Mouse (Mus musculus) testis, adult 2 months (tissue): ENCODE results near the gene Sgpp2. TPM values are rescaled to one million over a fixed set of nuclear protein-coding genes. Genes with fewer than 3 reads are reported as not detected.

Experiments used
- H3K27ac ChIP-seq: fragments of 200-500 bp; 2 replicates; pipeline ENCODE4 v1.5.1; 2012; ENCODE audit warnings: low read depth, low read length; ENCODE audit not compliant: control insufficient read depth, insufficient read depth
- H3K27me3 ChIP-seq: fragments of 200-500 bp; 2 replicates; pipeline ENCODE4 v1.6.1; 2012; ENCODE audit warnings: mild to moderate bottlenecking, low read length, moderate library complexity; ENCODE audit not compliant: control insufficient read depth, insufficient read depth
- H3K36me3 ChIP-seq: fragments of 200-500 bp; 2 replicates; pipeline ENCODE4 v1.6.1; 2012; ENCODE audit warnings: mild to moderate bottlenecking, low read length; ENCODE audit not compliant: control insufficient read depth, insufficient read depth
- H3K4me1 ChIP-seq: fragments of 200-500 bp; 2 replicates; pipeline ENCODE4 v1.6.1; 2012; ENCODE audit warnings: low read length; ENCODE audit not compliant: control insufficient read depth, insufficient read depth
- H3K4me3 ChIP-seq: fragments of 200-500 bp; 2 replicates; pipeline ENCODE4 v1.5.1; 2012; ENCODE audit warnings: low read depth, mild to moderate bottlenecking, low read length, moderate library complexity, mixed read lengths; ENCODE audit not compliant: control insufficient read depth
- CTCF ChIP-seq: fragments of 200-500 bp; IDR thresholded peaks from 2 replicates; pipeline ENCODE4 v1.5.1; 2012; ENCODE audit warnings: low read depth, mild to moderate bottlenecking, inconsistent platforms, low read length, moderate library complexity; ENCODE audit not compliant: control insufficient read depth, insufficient read depth, insufficient replicate concordance
- POLR2A ChIP-seq: fragments of 200-500 bp; IDR thresholded peaks from 2 replicates; pipeline ENCODE4 v1.6.1; 2012; ENCODE audit warnings: low read depth, mild to moderate bottlenecking, inconsistent platforms, low read length, moderate library complexity; ENCODE audit not compliant: control insufficient read depth
- polyA plus RNA-seq: library from polyadenylated mRNA; depleted of rRNA; stranded (reverse); fragments of >200 nt; gene quantifications from 2 replicates; pipeline ENCODE4 v1.2.3, GENCODE M21; 2012

Gene Sgpp2
- polyA plus RNA-seq, 1 experiment, result 8.7 TPM

GRCm38 (mm10) chr1:78339941-78340340 is 29.8 kb downstream of the Sgpp2 start:
- Histone ChIP-seq H3K36me3 (no peaks in the 10 kb centered on the region), H3K4me3 (no peak overlapping the region), H3K27me3 (no peaks in the 10 kb centered on the region), H3K4me1 (no peaks in the 10 kb centered on the region), H3K27ac (no peak overlapping the region)
- no peak for TF ChIP-seq POLR2A
- no peak for TF ChIP-seq CTCF

- TF ChIP-seq POLR2A (no peak), CTCF (no peak)
- H3K4me1 ChIP-seq, result no peaks in the 10 kb centered on the region
- no peaks in the 10 kb centered on the region for H3K36me3 ChIP-seq
- no peak overlapping the region for H3K27ac ChIP-seq
- no peaks in the 10 kb centered on the region for H3K27me3 ChIP-seq
- no peak overlapping the region for H3K4me3 ChIP-seq
These were observed 30.4 kb downstream of the Sgpp2 start for GRCm38 (mm10) chr1:78340584-78340983.

- Histone ChIP-seq H3K27me3 (no peaks in the 10 kb centered on the region), H3K36me3 (no peaks in the 10 kb centered on the region), H3K4me1 (no peaks in the 10 kb centered on the region), H3K27ac (no peak overlapping the region), H3K4me3 (no peak overlapping the region)
- TF ChIP-seq CTCF (no peak), POLR2A (no peak)
These were observed 37.2 kb downstream of the Sgpp2 start for GRCm38 (mm10) chr1:78347317-78347806.

- no peaks in the 10 kb centered on the region for H3K36me3 ChIP-seq
- H3K4me1 ChIP-seq, result no peaks in the 10 kb centered on the region; the same call in 1 of the 2 replicates
- no peak overlapping the region for H3K4me3 ChIP-seq
- no peaks in the 10 kb centered on the region for H3K27me3 ChIP-seq
- TF ChIP-seq CTCF (no peak), POLR2A (no peak)
- no peak overlapping the region for H3K27ac ChIP-seq
These were observed 39.1 kb downstream of the Sgpp2 start for GRCm38 (mm10) chr1:78349219-78349618.

GRCm38 (mm10) chr1:78353254-78353653 is 43.1 kb downstream of the Sgpp2 start:
- Histone ChIP-seq H3K36me3 (no peaks in the 10 kb centered on the region), H3K27me3 (no peaks in the 10 kb centered on the region), H3K4me3 (no peak overlapping the region), H3K4me1 (no peaks in the 10 kb centered on the region; the same call in 1 of the 2 replicates), H3K27ac (no peak overlapping the region)
- TF ChIP-seq POLR2A (no peak), CTCF (no peak)

GRCm38 (mm10) chr1:78355123-78355522 is 45.0 kb downstream of the Sgpp2 start:
- Histone ChIP-seq H3K4me1 (no peaks in the 10 kb centered on the region; the same call in 1 of the 2 replicates), H3K36me3 (no peaks in the 10 kb centered on the region), H3K27ac (peak overlapping the region; percentile 68), H3K27me3 (no peaks in the 10 kb centered on the region), H3K4me3 (no peak overlapping the region)
- TF ChIP-seq POLR2A (no peak), CTCF (no peak)

GRCm38 (mm10) chr1:78357415-78357814 is 47.3 kb downstream of the Sgpp2 start:
- TF ChIP-seq POLR2A (no peak), CTCF (no peak)
- Histone ChIP-seq H3K27me3 (no peaks in the 10 kb centered on the region), H3K4me1 (no peaks in the 10 kb centered on the region; the same call in 1 of the 2 replicates), H3K27ac (no peak overlapping the region), H3K36me3 (no peaks in the 10 kb centered on the region; the same call in 1 of the 2 replicates), H3K4me3 (no peak overlapping the region)

GRCm38 (mm10) chr1:78357868-78358267 is 47.7 kb downstream of the Sgpp2 start:
- no peak for TF ChIP-seq POLR2A
- no peak for TF ChIP-seq CTCF
- no peak overlapping the region for H3K4me3 ChIP-seq
- H3K36me3 ChIP-seq, result no peaks in the 10 kb centered on the region; the same call in 1 of the 2 replicates
- H3K27me3 ChIP-seq, result no peaks in the 10 kb centered on the region
- no peaks in the 10 kb centered on the region; the same call in 1 of the 2 replicates for H3K4me1 ChIP-seq
- H3K27ac ChIP-seq, result no peak overlapping the region
